11 mouse cellular contexts compared by ENCODE assay signal in the genomic region with DNA sequence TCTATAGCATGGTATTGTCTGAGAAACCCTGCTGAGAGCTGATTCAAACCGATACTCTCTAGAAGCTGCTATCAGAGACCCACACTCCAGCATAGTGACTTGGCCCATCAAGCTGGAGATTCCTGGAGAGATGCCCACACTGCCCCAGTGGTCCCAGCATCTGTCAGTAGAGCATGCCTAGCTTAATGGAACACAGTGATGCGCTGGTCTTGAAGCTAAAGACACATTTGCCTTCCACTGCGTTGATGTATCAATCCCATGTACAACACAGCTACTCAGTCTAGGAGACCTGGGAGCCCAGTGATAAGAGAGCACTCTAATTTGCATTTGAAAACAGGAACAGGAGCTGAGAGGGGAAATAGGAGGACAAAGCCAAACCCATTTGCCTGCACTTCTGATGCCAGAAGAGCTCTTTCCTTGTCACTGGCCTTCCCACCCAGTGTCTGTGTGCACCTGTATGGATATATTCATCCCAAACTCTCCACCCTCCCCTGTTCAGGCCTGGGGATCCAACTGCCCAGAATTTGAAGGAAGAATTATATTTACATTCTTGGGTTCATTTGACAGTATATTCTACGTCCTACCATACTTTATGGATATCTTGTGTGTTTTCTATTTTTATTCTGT.
A peak's percentile ranks its signal among the peaks of the same experiment; 100 is the strongest.
DNase-seq lines count a peak whose midpoint lies in the region; ATAC-seq lines count a peak whose summit lies in the region.
"Had no signal": no experiment of that assay in that cellular context is flagged by ENCODE, and none has a peak within 500 bp of the region (broad histone marks: within the 10 kb centered on the region; RNA-seq: fewer than 3 reads in every experiment).

No protein-coding gene starts in this region.

- ATAC-seq in hindbrain, embryonic 13.5 days (ENCODE audit: low FRiP score), result peak; percentile 68; the same call in 1 of the 2 replicates
- ATAC-seq in megakaryocyte progenitor cell, adult 5-6 weeks (replicated peaks; ENCODE audit: poor library complexity), result peak; percentile 29; the same call in 1 of the 2 replicates
- ATAC-seq in CD4-positive, CD25-positive, alpha-beta regulatory T cell, adult 4 months, result no peak

- H3K9ac ChIP-seq in hindbrain, embryonic 13.5 days, result no peak overlapping the region
- H3K9ac ChIP-seq: embryonic facial prominence, embryonic 15.5 days; liver, embryonic 13.5 days had no signal

- H3K4me1 ChIP-seq in hindbrain, embryonic 13.5 days (replicated peaks), result peaks cover 6% of the 10 kb centered on the region; the same call in 1 of the 2 replicates
- H3K4me1 ChIP-seq in hindbrain, embryonic 10.5 days (replicated peaks), result peaks cover 17% of the 10 kb centered on the region
- H3K4me1 ChIP-seq: embryonic facial prominence, embryonic 15.5 days; liver, embryonic 13.5 days had no signal

- no peaks in the 10 kb centered on the region for H3K9me3 ChIP-seq in hindbrain, embryonic 13.5 days
- H3K9me3 ChIP-seq in hindbrain, embryonic 10.5 days, result no peaks in the 10 kb centered on the region
- H3K9me3 ChIP-seq: embryonic facial prominence, embryonic 15.5 days; liver, embryonic 13.5 days had no signal

- no peak overlapping the region for H3K4me3 ChIP-seq in hindbrain, embryonic 13.5 days
- H3K4me3 ChIP-seq in hindbrain, embryonic 10.5 days, result no peak overlapping the region
- H3K4me3 ChIP-seq: embryonic facial prominence, embryonic 15.5 days; liver, embryonic 13.5 days had no signal

- H3K27ac ChIP-seq in hindbrain, embryonic 13.5 days, result no peak overlapping the region
- no peak overlapping the region for H3K27ac ChIP-seq in hindbrain, embryonic 10.5 days
- H3K27ac ChIP-seq: embryonic facial prominence, embryonic 15.5 days; liver, embryonic 13.5 days had no signal

- no peaks in the 10 kb centered on the region for H3K36me3 ChIP-seq in hindbrain, embryonic 13.5 days
- H3K36me3 ChIP-seq in hindbrain, embryonic 10.5 days, result no peaks in the 10 kb centered on the region
- H3K36me3 ChIP-seq: embryonic facial prominence, embryonic 15.5 days; liver, embryonic 13.5 days had no signal

- no peak overlapping the region for H3K4me2 ChIP-seq in hindbrain, embryonic 13.5 days
- H3K4me2 ChIP-seq: embryonic facial prominence, embryonic 15.5 days; liver, embryonic 13.5 days had no signal

- H3K27me3 ChIP-seq in hindbrain, embryonic 13.5 days, result no peaks in the 10 kb centered on the region
- no peaks in the 10 kb centered on the region for H3K27me3 ChIP-seq in hindbrain, embryonic 10.5 days (ENCODE audit: insufficient read depth, poor library complexity, severe bottlenecking)
- H3K27me3 ChIP-seq: embryonic facial prominence, embryonic 15.5 days; liver, embryonic 13.5 days had no signal

- 44% methylated on average over 4 of the region's 4 CpGs for WGBS in hindbrain, embryonic 13.5 days
- WGBS in hindbrain, embryonic 10.5 days, result 43% methylated on average over 4 of the region's 4 CpGs

- no peak for DNase-seq in hindbrain, embryonic 10.5 days (ENCODE audit: low spot score)
- DNase-seq in ES-CJ7 (ENCODE audit: low read depth, low spot score) (peak; percentile 72), WW6 (ENCODE audit: low read depth, low spot score) (peak; percentile 33)
- no peak for DNase-seq in natural killer cell, adult 2 months (ENCODE audit: low spot score in 2 of 2)
- DNase-seq in left cerebral cortex, adult 8-10 months (ENCODE audit: low spot score in 2 of 2), result no peak
- DNase-seq: heart, postnatal 36 days; liver, embryonic 13.5 days had no signal

Comparison
In these comparisons a context has a peak if more than half of its experiments do, and no peak if none do; other contexts are left out.
1. DNase-seq: peak in ES-CJ7 (single experiment) and WW6 (single experiment); none in hindbrain, embryonic 10.5 days (single experiment), natural killer cell, adult 2 months (0 of 2) and left cerebral cortex, adult 8-10 months (0 of 2).